Mouse (Mus musculus): ENCODE measurements around the gene Acot2. TPM values are rescaled to one million over a fixed set of nuclear protein-coding genes. Genes with fewer than 3 reads are reported as not detected.
"Not testable (repeated sequence)": the region's sequence is repeated elsewhere in the genome, so short reads cannot be mapped to it uniquely, and the experiment has no call there.

The Acot2 gene
- polyA plus RNA-seq (2015; fragmentation: Nextera tagmentation; extraction: Ambion mirVana), result 21.1 and 25.0 TPM in 2 replicates

- Histone ChIP-seq H3K36me3 (0 out of 2 replicates have a peak, but pooled peaks cover 4% of the 10 kb centered on the region), H3K4me3 (peak within 1 kb of the TSS; percentile 67), H3K27me3 (no peaks in the 10 kb centered on the region), H3K4me1 (peaks cover 10% of the 10 kb centered on the region), H3K9me3 (no peaks in the 10 kb centered on the region), H3K9ac (peak within 1 kb of the TSS; percentile 79), H3K27ac (peak within 1 kb of the TSS; percentile 93), H3K4me2 (replicated peaks) (peak within 1 kb of the TSS; percentile 66)
- peak; percentile 89 for ATAC-seq (ENCODE audit: low FRiP score, low read depth)
- under 1% methylated on average over 80 of the region's 80 CpGs for WGBS
Observed at GRCm38 (mm10) chr12:83987583-83988441, at the start of gene Acot2. Acot2 (plus strand) TSS chr12:83987861.

DNA sequence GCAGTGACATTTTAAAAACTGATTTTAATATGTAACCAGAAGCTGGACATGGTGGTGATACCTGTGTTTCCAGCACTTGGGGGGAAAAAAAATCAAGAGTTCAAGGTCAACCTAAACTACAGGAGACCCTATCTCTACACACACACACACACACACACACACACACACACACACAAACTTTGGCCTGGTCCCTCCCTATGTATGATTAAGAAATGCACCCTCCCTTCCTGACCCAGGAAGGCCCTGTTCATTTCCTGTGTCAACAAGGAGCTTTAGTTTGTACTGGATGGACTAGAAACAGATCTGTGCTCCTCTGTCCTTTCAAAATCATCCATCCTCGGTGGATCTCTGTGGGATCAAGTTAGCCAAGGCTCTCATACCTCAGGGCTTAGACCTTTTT is 49.1 kb upstream of the Acot2 start:
- not testable (repeated sequence) for H3K9ac ChIP-seq; H3K4me1 ChIP-seq; H3K36me3 ChIP-seq; H3K27me3 ChIP-seq; H3K9me3 ChIP-seq; H3K4me2 ChIP-seq (replicated peaks); ATAC-seq (ENCODE audit: low FRiP score, low read depth); H3K27ac ChIP-seq; H3K4me3 ChIP-seq
- WGBS, result 56% methylated on average over 1 of the region's 1 CpGs

DNA sequence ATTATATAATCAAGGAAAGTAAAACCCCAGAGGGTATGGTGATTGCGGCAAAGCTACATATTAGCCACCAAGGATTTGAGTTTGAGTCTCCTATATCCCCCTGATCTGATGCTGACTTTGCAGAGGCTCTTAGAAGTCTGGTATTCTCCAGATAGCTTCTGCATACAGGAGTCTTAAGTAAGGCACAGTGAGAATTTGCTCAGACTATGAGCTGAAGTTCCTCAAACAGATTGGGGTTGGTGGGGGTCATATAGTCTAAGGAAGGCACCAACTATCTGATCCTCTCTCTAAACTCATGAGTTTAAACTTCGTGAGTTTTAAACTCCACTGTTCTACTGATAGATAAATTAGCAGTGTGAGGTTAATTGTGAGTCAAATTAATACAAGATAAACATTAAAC is 48.3 kb upstream of the Acot2 start:
- no peak for ATAC-seq (ENCODE audit: low FRiP score, low read depth)
- H3K4me3 ChIP-seq, result no peak overlapping the region
- 76% methylated on average over 2 of the region's 2 CpGs for whole genome bisulfite sequencing
- H3K9me3 ChIP-seq, result peaks cover 3% of the 10 kb centered on the region; the same call in 1 of the 2 replicates
- H3K9ac ChIP-seq, result no peak overlapping the region
- H3K27me3 ChIP-seq, result no peaks in the 10 kb centered on the region
- H3K4me2 ChIP-seq (replicated peaks), result no peak overlapping the region
- no peaks in the 10 kb centered on the region for H3K4me1 ChIP-seq
- H3K36me3 ChIP-seq, result no peaks in the 10 kb centered on the region
- no peak overlapping the region for H3K27ac ChIP-seq

- no peak overlapping the region for H3K4me2 ChIP-seq (replicated peaks)
- no peaks in the 10 kb centered on the region for H3K9me3 ChIP-seq
- H3K4me3 ChIP-seq, result no peak overlapping the region
- no peak overlapping the region for H3K27ac ChIP-seq
- H3K27me3 ChIP-seq, result no peaks in the 10 kb centered on the region
- no peak for ATAC-seq (ENCODE audit: low FRiP score, low read depth)
- H3K36me3 ChIP-seq, result no peaks in the 10 kb centered on the region
- 67% methylated on average over 4 of the region's 4 CpGs for WGBS
- H3K9ac ChIP-seq, result no peak overlapping the region
- H3K4me1 ChIP-seq, result no peaks in the 10 kb centered on the region
Observed at GRCm38 (mm10) chr12:83940031-83940430, 47.6 kb upstream of the Acot2 start.

DNA sequence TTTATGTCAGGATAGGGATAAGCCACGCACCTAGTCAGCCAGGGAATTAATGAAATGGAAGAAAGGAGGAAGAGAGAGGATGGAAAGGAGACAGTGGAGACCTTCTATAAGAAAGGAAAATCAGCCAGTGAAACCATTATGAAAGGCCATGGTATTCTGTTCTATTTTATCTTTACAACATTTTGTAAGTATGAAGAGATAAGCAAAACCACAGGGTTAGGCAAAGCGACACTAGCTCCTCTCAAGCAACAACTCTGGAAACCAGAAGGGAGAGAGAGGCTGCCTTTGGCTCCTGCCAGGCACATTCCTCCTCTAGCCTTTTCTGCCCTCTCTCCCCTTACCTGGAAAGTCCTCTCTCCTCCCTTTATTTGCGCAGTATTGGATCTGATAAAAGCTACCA is 45.7 kb upstream of the Acot2 start:
- H3K27me3 ChIP-seq, result no peaks in the 10 kb centered on the region
- no peak for ATAC-seq (ENCODE audit: low FRiP score, low read depth)
- no peak overlapping the region for H3K9ac ChIP-seq
- H3K36me3 ChIP-seq, result no peaks in the 10 kb centered on the region
- H3K4me1 ChIP-seq, result no peaks in the 10 kb centered on the region
- no peak overlapping the region for H3K4me2 ChIP-seq (replicated peaks)
- no peak overlapping the region for H3K4me3 ChIP-seq
- H3K9me3 ChIP-seq, result no peaks in the 10 kb centered on the region
- 84% methylated on average over 3 of the region's 3 CpGs for WGBS
- H3K27ac ChIP-seq, result no peak overlapping the region

GRCm38 (mm10) chr12:83947260-83947811 is 40.3 kb upstream of the Acot2 start:
- H3K36me3 ChIP-seq, result peaks cover 5% of the 10 kb centered on the region; the same call in 1 of the 2 replicates
- H3K27ac ChIP-seq, result no peak overlapping the region
- no peak overlapping the region for H3K9ac ChIP-seq
- WGBS, result 92% methylated on average over 8 of the region's 8 CpGs
- no peak for ATAC-seq (ENCODE audit: low FRiP score, low read depth)
- H3K9me3 ChIP-seq, result no peaks in the 10 kb centered on the region
- peaks cover 15% of the 10 kb centered on the region for H3K4me1 ChIP-seq
- H3K27me3 ChIP-seq, result no peaks in the 10 kb centered on the region
- no peak overlapping the region for H3K4me2 ChIP-seq (replicated peaks)
- H3K4me3 ChIP-seq, result no peak overlapping the region

DNA sequence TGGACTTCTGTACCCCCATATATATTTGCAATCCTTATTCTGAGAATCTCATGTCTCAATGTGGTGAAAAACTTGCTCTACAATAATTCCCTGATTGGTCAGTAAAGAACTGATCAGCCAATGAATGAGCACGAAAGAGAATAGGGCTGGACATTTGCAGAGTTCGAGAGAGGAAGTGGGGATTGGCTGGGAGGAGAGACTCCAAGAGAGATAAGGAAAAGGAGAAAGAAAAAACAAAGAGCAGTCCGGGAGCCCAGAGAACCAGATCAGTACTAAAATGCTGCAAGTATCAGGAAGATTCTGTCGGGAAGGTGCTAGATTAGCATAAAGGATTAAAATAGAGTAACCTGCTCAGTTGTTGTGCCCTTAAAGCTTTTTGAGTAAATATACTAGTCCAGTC is 38.6 kb upstream of the Acot2 start:
- ATAC-seq (ENCODE audit: low FRiP score, low read depth), result no peak
- H3K4me1 ChIP-seq, result peaks cover 27% of the 10 kb centered on the region
- no peaks in the 10 kb centered on the region for H3K27me3 ChIP-seq
- no peak overlapping the region for H3K27ac ChIP-seq
- peaks cover 20% of the 10 kb centered on the region for H3K36me3 ChIP-seq
- H3K9ac ChIP-seq, result no peak overlapping the region
- WGBS, result 86% methylated on average over 4 of the region's 4 CpGs
- no peak overlapping the region for H3K4me2 ChIP-seq (replicated peaks)
- no peaks in the 10 kb centered on the region for H3K9me3 ChIP-seq
- H3K4me3 ChIP-seq, result no peak overlapping the region

GRCm38 (mm10) chr12:83949776-83950492 is 37.7 kb upstream of the Acot2 start:
- Histone ChIP-seq H3K36me3 (peaks cover 20% of the 10 kb centered on the region), H3K4me1 (peaks cover 27% of the 10 kb centered on the region), H3K4me3 (peak overlapping the region; percentile 92), H3K4me2 (replicated peaks) (peak overlapping the region; percentile 96), H3K9me3 (no peaks in the 10 kb centered on the region), H3K9ac (peak overlapping the region; percentile 90), H3K27ac (no peak overlapping the region), H3K27me3 (no peaks in the 10 kb centered on the region)
- 23% methylated on average over 11 of the region's 11 CpGs for WGBS
- ATAC-seq (ENCODE audit: low FRiP score, low read depth), result 0 out of 2 replicates have a peak, but pooled peaks have one; percentile 12

- Histone ChIP-seq H3K4me3 (peak within 1 kb of the TSS; percentile 92), H3K36me3 (peaks cover 24% of the 10 kb centered on the region), H3K4me2 (replicated peaks) (peak within 1 kb of the TSS; percentile 96), H3K9me3 (no peaks in the 10 kb centered on the region), H3K27ac (peak within 1 kb of the TSS; percentile 55; the same call in 1 of the 2 replicates), H3K4me1 (peaks cover 27% of the 10 kb centered on the region), H3K27me3 (no peaks in the 10 kb centered on the region), H3K9ac (peak within 1 kb of the TSS; percentile 90)
- WGBS, result 0% methylated on average over 37 of the region's 37 CpGs
- ATAC-seq (ENCODE audit: low FRiP score, low read depth), result peak; percentile 92
Observed at GRCm38 (mm10) chr12:83950493-83950839, 37.2 kb upstream of the Acot2 start, which contains the start of gene Riox1. Riox1 (plus strand) TSS chr12:83950608.

- H3K9ac ChIP-seq, result peak overlapping the region; percentile 90
- H3K36me3 ChIP-seq, result peaks cover 30% of the 10 kb centered on the region
- no peaks in the 10 kb centered on the region for H3K27me3 ChIP-seq
- peak overlapping the region; percentile 96 for H3K4me2 ChIP-seq (replicated peaks)
- H3K27ac ChIP-seq, result peak overlapping the region; percentile 55; the same call in 1 of the 2 replicates
- peaks cover 27% of the 10 kb centered on the region for H3K4me1 ChIP-seq
- peak; percentile 45 for ATAC-seq (ENCODE audit: low FRiP score, low read depth)
- peak overlapping the region; percentile 92 for H3K4me3 ChIP-seq
- H3K9me3 ChIP-seq, result no peaks in the 10 kb centered on the region
- under 1% methylated on average over 83 of the region's 116 CpGs for WGBS
Observed at GRCm38 (mm10) chr12:83950840-83951701, 36.6 kb upstream of the Acot2 start.

All from limb, embryonic 13.5 days (tissue).